Mouse (Mus musculus) hindbrain, embryonic 12.5 days (tissue): ENCODE measurements at regions not wholly inside any gene's neighbourhood (a gene's known extent, or its start where the extent isn't known, plus 50 kb on each side); places are given as distances from the start of the nearest gene placed in this dataset.
"Not testable (repeated sequence)": the region's sequence is repeated elsewhere in the genome, so short reads cannot be mapped to it uniquely, and the experiment has no call there.

Source experiments
- ATAC-seq: fragments of 200-750 bp; cut with Nextera tagmentation; 2 replicates; pipeline ENCODE4 v1.8.0; 2017; ENCODE audit warnings: moderate TSS enrichment; ENCODE audit not compliant: low FRiP score
- H3K27ac ChIP-seq: fragments of 300-500 bp; sonication (generic); 2 replicates; pipeline ENCODE4 v1.5.1; 2016; ENCODE audit warnings: mild to moderate bottlenecking
- H3K27me3 ChIP-seq: fragments of 300-500 bp; sonication (generic); 2 replicates; pipeline ENCODE4 v1.6.1; 2016; ENCODE audit warnings: mild to moderate bottlenecking
- H3K36me3 ChIP-seq: fragments of 300-500 bp; sonication (generic); 2 replicates; pipeline ENCODE4 v1.6.1; 2016; ENCODE audit warnings: mild to moderate bottlenecking
- H3K4me1 ChIP-seq: fragments of 300-500 bp; sonication (generic); 2 replicates; pipeline ENCODE4 v1.6.1; 2016
- H3K4me2 ChIP-seq: fragments of 300-500 bp; sonication (generic); replicated peaks from 2 replicates; pipeline ENCODE4 v1.6.1; 2016; ENCODE audit warnings: mild to moderate bottlenecking
- H3K4me3 ChIP-seq: fragments of 300-500 bp; sonication (generic); 2 replicates; pipeline ENCODE4 v1.5.1; 2016; ENCODE audit warnings: mild to moderate bottlenecking
- H3K9ac ChIP-seq: fragments of 300-500 bp; sonication (generic); 2 replicates; pipeline ENCODE4 v1.6.1; 2016; ENCODE audit warnings: mild to moderate bottlenecking, moderate library complexity
- H3K9me3 ChIP-seq: fragments of 300-500 bp; sonication (generic); replicated peaks from 2 replicates; pipeline ENCODE4 v1.6.1; 2016; ENCODE audit warnings: mild to moderate bottlenecking
- WGBS: fragments of 180-500 bp; shearing (Covaris S2); methylation state at CpG from one replicate; pipeline ENCODE4 v1.1.7; 2016; 5-methylcytosine and 5-hydroxymethylcytosine counted together

DNA sequence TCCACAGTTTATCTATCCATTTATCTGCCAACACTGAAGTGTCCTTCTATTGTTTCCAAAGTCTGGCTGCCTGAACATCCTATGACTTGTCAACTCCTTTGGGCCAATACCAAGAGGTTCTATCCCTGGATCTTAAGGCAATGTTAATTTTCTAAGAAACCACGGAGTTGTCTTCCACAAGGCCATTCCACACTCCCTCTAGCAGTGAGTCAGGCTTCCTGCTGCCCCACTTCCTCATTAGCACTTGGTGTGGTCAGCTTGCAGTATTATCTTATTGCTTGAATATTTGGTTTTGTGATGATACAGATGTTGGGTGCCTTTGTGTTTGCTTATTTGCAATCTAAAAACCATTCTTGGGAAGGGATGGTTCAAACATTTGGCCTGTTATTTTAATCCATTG is 87.5 kb upstream of the Ppp2r2d start:
- no peak overlapping the region for H3K4me3 ChIP-seq
- no peaks in the 10 kb centered on the region for H3K4me1 ChIP-seq
- H3K4me2 ChIP-seq: no peak overlapping the region
- ATAC-seq: no peak
- no peaks in the 10 kb centered on the region for H3K36me3 ChIP-seq
- H3K27ac ChIP-seq: no peak overlapping the region
- 74% methylated on average over 1 of the region's 1 CpGs for WGBS
- no peaks in the 10 kb centered on the region for H3K27me3 ChIP-seq
- H3K9me3 ChIP-seq: 0 out of 2 replicates have a peak, but pooled peaks cover 4% of the 10 kb centered on the region
- no peak overlapping the region for H3K9ac ChIP-seq

DNA sequence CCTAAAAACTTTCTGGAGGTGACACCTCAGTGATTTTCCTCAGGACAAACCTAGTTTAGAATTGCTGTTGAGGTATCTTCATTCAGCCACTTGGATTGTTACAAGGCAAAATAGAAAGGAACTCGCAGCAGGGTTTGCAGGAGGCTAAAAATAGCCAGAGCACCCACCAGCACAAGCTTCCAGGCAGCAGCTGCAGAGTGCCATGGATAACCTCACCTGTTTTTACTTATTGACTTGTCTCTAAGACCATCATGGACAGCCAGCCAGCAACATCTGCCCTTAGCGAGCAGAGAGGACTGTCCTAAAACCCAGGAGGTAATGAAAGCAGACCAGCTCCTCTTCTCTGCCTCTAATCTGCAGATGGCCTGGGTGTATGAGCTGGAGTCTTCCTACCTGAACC is 97.4 kb upstream of the Ppp2r2d start:
- H3K9me3 ChIP-seq: no peaks in the 10 kb centered on the region
- no peak overlapping the region for H3K27ac ChIP-seq
- no peaks in the 10 kb centered on the region for H3K27me3 ChIP-seq
- H3K4me3 ChIP-seq: no peak overlapping the region
- peaks cover 8% of the 10 kb centered on the region for H3K4me1 ChIP-seq
- no peak for ATAC-seq
- WGBS: 71% methylated on average over 2 of the region's 2 CpGs
- no peak overlapping the region for H3K9ac ChIP-seq
- H3K36me3 ChIP-seq: no peaks in the 10 kb centered on the region
- H3K4me2 ChIP-seq: no peak overlapping the region

DNA sequence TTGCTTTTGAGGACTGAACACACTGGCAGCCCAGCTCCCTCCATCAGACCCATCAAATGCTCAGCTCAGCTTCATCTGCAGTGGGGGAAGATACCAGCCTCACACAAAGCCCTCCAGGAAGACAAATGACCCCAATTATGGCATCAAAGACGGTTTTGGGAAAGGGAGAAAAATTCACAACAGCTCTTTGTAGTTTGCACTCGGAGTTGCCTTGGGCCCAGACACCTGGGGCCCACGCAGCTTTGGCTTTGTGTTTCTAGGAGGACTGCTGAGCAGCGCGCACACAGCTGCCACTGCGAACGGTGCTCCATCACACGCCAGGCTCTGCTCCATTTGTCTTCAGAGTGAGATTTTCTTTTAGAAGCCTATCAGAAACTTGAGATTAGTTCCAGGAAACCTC is 99.3 kb upstream of the Ppp2r2d start:
- Histone ChIP-seq H3K27ac (no peak overlapping the region), H3K4me2 (no peak overlapping the region), H3K4me3 (no peak overlapping the region), H3K9ac (no peak overlapping the region), H3K36me3 (no peaks in the 10 kb centered on the region), H3K4me1 (peaks cover 8% of the 10 kb centered on the region), H3K9me3 (no peaks in the 10 kb centered on the region), H3K27me3 (no peaks in the 10 kb centered on the region)
- peak; percentile 43; the same call in 1 of the 2 replicates for ATAC-seq
- WGBS: 39% methylated on average over 8 of the region's 8 CpGs

DNA sequence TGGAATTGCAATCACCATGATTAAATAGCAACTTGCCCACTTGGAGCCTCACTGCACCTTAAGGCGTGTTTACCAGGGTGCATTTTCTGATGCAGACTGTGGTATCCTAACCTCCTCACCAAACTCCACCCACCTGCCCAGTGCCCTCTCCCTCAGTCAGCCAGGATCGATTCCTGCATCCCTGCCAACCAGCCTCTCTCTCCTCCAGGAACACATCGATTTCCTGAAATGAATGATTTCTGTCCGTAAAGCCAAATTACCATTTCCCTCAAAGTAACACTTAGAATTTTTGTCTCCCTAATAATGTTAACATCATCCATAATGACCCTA is 103.4 kb upstream of the Ppp2r2d start:
- no peak overlapping the region for H3K27ac ChIP-seq
- ATAC-seq: no peak

DNA sequence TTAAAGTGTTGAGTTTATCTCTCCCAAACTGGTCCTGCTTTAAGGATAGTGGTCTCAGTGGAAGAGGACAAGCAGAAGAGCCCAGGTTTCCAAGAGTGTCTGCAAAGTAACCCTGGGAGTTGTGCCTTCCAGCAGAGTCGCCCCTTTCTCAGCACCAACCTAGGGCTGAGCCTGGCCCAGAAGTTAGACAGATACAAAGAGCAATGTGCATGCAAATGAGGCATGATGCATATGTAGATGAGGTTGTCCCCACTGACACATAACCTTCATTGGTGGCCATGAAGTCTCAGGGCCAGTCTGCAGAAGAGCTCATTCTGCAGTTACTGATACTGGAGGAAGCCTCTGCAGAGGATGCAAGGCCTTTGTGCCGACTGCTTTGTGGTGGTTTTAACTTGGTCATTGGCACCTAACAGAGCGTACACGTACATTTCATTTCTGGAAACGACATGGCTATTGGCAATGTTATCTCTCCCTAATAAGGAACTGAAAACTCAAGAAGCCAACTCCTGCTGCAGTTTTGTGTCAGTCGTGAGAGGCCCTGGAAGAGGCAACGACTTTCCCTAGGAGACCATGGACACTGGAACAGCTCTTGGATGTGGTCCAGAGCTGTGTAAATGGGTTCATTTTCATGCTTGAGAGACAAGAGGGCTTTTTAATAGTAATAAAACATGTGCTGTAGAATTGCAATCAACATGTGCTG is 103.9 kb upstream of the Ppp2r2d start:
- Histone ChIP-seq H3K4me1 (peaks cover 5% of the 10 kb centered on the region), H3K4me3 (no peak overlapping the region), H3K27me3 (no peaks in the 10 kb centered on the region), H3K9ac (no peak overlapping the region), H3K36me3 (no peaks in the 10 kb centered on the region), H3K27ac (no peak overlapping the region), H3K4me2 (no peak overlapping the region), H3K9me3 (no peaks in the 10 kb centered on the region)
- ATAC-seq: no peak
- WGBS: 67% methylated on average over 7 of the region's 7 CpGs

More for the DNA sequence above, 103.4 kb upstream of the Ppp2r2d start:
- Histone ChIP-seq H3K9me3 (no peaks in the 10 kb centered on the region), H3K4me2 (no peak overlapping the region), H3K36me3 (no peaks in the 10 kb centered on the region), H3K4me1 (peaks cover 8% of the 10 kb centered on the region), H3K27me3 (no peaks in the 10 kb centered on the region), H3K4me3 (no peak overlapping the region), H3K9ac (no peak overlapping the region)
- WGBS: 89% methylated on average over 4 of the region's 4 CpGs

DNA sequence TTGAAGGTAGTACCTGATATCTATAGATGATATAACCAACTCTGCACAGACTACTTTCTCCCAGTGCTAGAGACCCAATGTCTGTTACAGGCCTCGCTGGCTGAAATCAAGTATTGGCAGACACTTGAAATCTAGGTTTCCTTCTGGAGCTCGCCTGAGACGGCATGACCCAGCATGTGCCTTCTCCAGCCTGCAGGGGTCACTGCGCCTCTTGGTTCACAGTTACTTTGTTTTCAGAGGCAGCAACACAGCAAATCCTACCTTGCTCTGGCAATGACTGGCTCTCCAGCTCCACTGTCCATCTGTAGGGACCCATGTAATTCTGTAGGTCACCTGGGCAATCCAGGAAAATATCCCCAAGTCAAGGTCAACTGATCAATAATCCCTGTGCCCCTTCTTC is 111.6 kb upstream of the Ppp2r2d start:
- Histone ChIP-seq H3K4me3 (no peak overlapping the region), H3K4me1 (no peaks in the 10 kb centered on the region), H3K36me3 (no peaks in the 10 kb centered on the region), H3K27ac (no peak overlapping the region), H3K27me3 (no peaks in the 10 kb centered on the region), H3K9me3 (no peaks in the 10 kb centered on the region), H3K9ac (no peak overlapping the region), H3K4me2 (no peak overlapping the region)
- WGBS: 33% methylated on average over 4 of the region's 4 CpGs
- no peak for ATAC-seq

DNA sequence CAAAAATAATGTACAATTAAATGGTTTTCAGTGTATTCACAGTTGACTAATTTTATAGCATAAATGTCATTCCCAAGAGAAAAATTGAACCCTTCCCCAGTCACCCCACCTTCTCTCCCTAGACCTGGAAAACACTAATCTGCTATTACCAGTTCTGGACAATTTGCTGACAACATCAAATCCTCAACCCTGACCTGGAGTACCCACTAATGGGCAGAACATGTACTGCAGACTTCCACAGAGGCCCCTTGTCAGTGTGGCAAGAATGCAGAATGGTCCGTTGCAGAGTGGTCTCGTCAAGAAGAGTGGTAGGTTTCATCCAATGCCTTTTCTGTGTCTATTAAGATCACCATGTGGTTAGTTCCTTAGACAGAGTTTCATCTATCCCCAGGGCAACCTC is 121.0 kb upstream of the Ppp2r2d start:
- H3K27me3 ChIP-seq: no peaks in the 10 kb centered on the region
- H3K4me3 ChIP-seq: no peak overlapping the region
- no peak overlapping the region for H3K4me2 ChIP-seq
- no peak overlapping the region for H3K9ac ChIP-seq
- H3K36me3 ChIP-seq: no peaks in the 10 kb centered on the region
- ATAC-seq: no peak
- no peak overlapping the region for H3K27ac ChIP-seq
- H3K4me1 ChIP-seq: no peaks in the 10 kb centered on the region
- 83% methylated on average over 2 of the region's 2 CpGs for WGBS
- H3K9me3 ChIP-seq: no peaks in the 10 kb centered on the region

DNA sequence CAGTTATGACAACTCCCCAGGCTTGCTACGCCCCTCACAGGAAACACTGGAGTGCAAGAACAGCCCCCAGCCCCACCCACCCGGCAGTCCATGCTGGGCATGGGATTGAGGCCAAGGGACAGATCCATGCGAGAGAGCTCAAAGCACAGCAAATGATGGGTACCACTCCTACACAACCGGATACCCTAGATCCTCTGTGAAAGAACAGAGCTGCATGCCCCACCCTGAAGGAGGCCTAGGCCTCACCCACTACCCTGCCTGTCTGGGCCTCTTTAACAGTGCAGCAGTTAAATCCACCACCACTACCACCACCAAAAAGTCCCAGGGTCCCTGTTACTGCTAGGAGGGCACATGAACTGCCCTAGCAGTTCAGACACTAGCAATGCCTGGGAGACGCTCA is 126.3 kb upstream of the Ppp2r2d start:
- Histone ChIP-seq H3K4me1 (peaks cover 8% of the 10 kb centered on the region), H3K4me3 (no peak overlapping the region), H3K9me3 (no peaks in the 10 kb centered on the region), H3K4me2 (no peak overlapping the region), H3K27me3 (no peaks in the 10 kb centered on the region), H3K9ac (no peak overlapping the region), H3K27ac (no peak overlapping the region), H3K36me3 (no peaks in the 10 kb centered on the region)
- WGBS: 83% methylated on average over 5 of the region's 5 CpGs
- ATAC-seq: no peak

DNA sequence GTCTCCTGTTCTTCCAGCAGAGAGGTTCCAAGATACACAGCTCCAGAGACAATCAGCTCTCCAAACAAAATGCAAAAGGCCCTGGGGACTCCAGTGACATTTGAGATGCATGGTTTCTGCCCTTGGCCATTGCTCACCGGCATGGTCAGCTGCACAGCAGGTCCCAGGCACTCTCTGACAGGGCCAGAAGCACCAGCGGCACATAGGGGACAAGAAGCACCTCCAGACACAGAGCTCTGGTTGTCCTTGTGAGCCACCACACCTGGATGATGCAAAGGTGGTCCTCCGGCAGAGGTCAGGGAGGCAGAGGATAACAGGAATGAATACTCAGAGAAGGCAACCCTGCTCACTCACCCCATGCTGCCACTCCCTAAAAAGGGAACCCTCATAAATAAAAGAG is 126.8 kb upstream of the Ppp2r2d start:
- Histone ChIP-seq H3K36me3 (no peaks in the 10 kb centered on the region), H3K4me2 (no peak overlapping the region), H3K27me3 (no peaks in the 10 kb centered on the region), H3K27ac (no peak overlapping the region), H3K4me3 (no peak overlapping the region), H3K4me1 (peaks cover 8% of the 10 kb centered on the region), H3K9ac (no peak overlapping the region), H3K9me3 (no peaks in the 10 kb centered on the region)
- no peak for ATAC-seq
- 53% methylated on average over 3 of the region's 3 CpGs for WGBS

DNA sequence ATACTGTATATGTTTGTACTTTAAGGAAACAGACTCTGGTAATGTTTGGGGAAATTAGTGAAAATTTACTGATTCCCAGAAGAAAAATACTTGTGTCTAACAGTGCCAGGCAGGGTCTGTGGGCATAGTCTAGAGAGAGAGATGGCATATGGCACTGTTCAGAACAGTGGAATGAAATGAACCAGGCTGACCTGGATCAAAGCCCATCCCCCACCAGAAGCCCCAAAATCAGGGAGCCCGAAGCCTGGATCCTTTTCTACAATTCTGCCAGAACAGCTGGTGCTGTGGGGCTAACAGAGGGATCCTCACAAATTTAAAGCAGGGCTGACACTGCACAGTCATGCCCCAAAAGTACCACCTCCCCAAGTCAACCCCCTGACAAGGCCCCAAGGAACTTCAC is 131.1 kb upstream of the Ppp2r2d start:
- Histone ChIP-seq H3K4me2 (no peak overlapping the region), H3K4me3 (no peak overlapping the region), H3K9ac (no peak overlapping the region), H3K4me1 (peaks cover 7% of the 10 kb centered on the region), H3K27ac (no peak overlapping the region), H3K27me3 (no peaks in the 10 kb centered on the region), H3K36me3 (no peaks in the 10 kb centered on the region), H3K9me3 (no peaks in the 10 kb centered on the region)
- 68% methylated on average over 1 of the region's 1 CpGs for WGBS
- ATAC-seq: no peak

DNA sequence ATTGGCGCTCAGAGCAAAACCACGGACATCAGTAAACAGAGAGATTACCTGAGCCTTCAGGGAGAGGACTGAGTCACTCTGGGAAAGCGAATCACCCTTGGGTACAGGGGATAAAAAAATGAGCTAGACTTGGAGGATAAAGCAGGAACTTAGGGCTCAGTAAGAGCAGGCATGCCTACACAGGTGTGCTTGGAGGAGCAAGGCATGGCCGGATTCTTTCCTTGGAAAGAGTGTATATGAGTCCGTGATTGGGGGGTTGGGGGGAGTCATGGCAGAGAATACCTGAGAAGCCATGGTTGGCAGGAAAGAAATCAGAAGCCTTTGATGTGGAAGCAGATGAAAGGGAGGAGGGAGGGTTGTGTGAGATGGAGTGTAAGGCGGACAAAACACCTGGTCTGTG is 137.5 kb upstream of the Ppp2r2d start:
- WGBS: 78% methylated on average over 6 of the region's 6 CpGs
- Histone ChIP-seq H3K27me3 (no peaks in the 10 kb centered on the region), H3K4me3 (no peak overlapping the region), H3K4me1 (no peaks in the 10 kb centered on the region), H3K9ac (no peak overlapping the region), H3K27ac (no peak overlapping the region), H3K4me2 (no peak overlapping the region), H3K9me3 (no peaks in the 10 kb centered on the region), H3K36me3 (no peaks in the 10 kb centered on the region)
- ATAC-seq: no peak

DNA sequence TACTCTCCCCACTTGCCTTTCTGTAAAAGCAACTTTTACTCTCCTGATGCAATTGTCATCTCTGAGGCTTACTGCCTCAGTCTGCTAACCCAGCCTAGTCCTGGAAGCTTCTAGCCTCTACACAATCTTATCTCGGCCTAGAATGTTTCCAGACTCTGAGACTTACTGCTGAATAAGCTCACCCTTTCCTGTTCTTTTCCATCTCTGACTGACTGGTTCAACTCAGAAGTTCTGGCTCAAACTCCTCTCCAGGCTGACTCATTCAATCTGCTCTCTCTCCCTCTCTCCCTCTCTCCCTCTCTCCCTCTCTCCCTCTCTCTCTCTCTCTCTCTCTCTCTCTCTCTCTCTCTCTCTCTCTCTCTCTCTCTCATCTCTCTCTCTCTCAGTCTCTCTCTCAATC is 146.3 kb upstream of the Ppp2r2d start:
- H3K27me3 ChIP-seq, ATAC-seq, H3K4me2 ChIP-seq, H3K27ac ChIP-seq, H3K9ac ChIP-seq, H3K36me3 ChIP-seq, H3K9me3 ChIP-seq, H3K4me3 ChIP-seq, H3K4me1 ChIP-seq: not testable (repeated sequence)
- WGBS: 74% methylated on average over 1 of the region's 1 CpGs

DNA sequence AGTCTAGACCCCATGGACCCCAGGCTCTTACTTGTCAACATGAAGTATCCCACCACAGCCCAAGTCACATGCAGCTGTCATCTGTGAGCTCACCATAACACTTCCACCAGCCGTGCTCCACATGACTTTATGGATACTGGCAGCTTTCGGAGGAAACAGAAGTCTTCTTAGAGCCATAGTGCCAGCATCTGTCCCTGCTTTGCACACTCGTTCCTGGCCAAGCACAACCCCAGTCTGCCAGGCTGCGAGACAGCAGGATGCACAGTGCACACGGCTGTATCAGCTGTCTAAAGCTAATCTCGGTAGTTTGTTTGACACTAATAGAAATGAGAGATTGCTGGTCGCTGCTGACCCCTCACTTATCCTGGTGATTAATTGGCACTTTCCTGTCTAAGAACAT is 163.7 kb upstream of the Ppp2r2d start:
- Histone ChIP-seq H3K4me3 (no peak overlapping the region), H3K4me2 (no peak overlapping the region), H3K9me3 (no peaks in the 10 kb centered on the region), H3K36me3 (no peaks in the 10 kb centered on the region), H3K4me1 (no peaks in the 10 kb centered on the region), H3K27ac (no peak overlapping the region), H3K9ac (no peak overlapping the region), H3K27me3 (0 out of 2 replicates have a peak, but pooled peaks cover 5% of the 10 kb centered on the region)
- no peak for ATAC-seq
- 79% methylated on average over 7 of the region's 7 CpGs for WGBS
